In the genomic region with DNA sequence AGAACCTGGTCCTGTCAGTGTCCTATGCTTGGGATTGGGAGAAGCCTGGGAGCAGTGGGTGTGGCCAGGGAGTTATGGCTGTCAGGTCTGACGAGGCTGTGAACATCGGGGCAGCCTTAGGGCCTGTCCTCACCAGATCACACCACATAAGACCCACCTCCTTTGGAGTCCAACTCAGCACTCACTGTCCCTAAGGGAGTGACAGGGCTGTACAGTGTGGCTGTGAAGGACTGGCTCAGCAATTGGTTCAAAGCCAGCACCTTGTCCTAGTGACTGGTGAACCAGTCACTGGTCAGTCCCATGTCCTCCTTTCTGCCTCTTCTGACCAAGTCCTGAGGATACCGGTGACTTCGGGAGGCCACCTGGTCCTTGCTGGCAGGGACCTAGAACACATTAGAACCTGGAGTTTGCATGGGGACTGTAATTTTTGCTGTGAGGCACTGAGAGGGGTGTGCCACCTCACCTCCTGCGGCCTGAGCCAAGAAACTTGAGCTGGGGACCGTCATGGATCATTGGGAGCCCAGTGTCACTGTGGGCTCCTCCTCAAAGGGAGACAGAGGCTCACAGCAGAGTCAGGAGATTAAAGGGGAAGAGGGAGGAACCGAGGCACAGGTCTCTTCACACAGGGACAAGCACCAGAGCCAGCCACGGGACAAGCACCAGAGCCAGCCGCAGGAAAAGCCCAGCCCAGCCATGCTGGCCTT, we compare ENCODE assay signal across 9 mouse cellular contexts. TPM values are rescaled to one million over a fixed set of nuclear protein-coding genes. Genes with fewer than 3 reads are reported as not detected.
DNase-seq lines count a peak whose midpoint lies in the region; ATAC-seq and TF ChIP-seq lines count a peak whose summit lies in the region.
"Had no signal": no experiment of that assay in that cellular context is flagged by ENCODE, and none has a peak within 500 bp of the region (broad histone marks: within the 10 kb centered on the region; RNA-seq: fewer than 3 reads in every experiment).

No protein-coding gene starts in this region.

- ATAC-seq in embryonic facial prominence, embryonic 15.5 days (ENCODE audit: insufficient number of reproducible peaks, low FRiP score, low TSS enrichment, low read depth), result no peak
- no peak for ATAC-seq in liver, embryonic 13.5 days (ENCODE audit: low read depth)

- H3K4me3 ChIP-seq in kidney, adult 2 months (ENCODE audit: insufficient read depth, low read depth, low read length), result no peak overlapping the region
- peak overlapping the region; percentile 58 to 76 for H3K4me3 ChIP-seq in MEL (ENCODE audit: control insufficient read depth in 1 of 2, insufficient read depth in 1 of 2, low read depth in 2 of 2, low read length in 2 of 2)
- H3K4me3 ChIP-seq in embryonic facial prominence, embryonic 15.5 days (replicated peaks), result no peak overlapping the region
- H3K4me3 ChIP-seq in liver, embryonic 13.5 days (replicated peaks), result no peak overlapping the region
- H3K4me3 ChIP-seq: neural tube, embryonic 12.5 days had no signal

- TF ChIP-seq POLR2A in kidney, adult 2 months (IDR thresholded peaks at IDR 0.05; ENCODE audit: low read depth, low read length), result no peak
- no peak for TF ChIP-seq POLR2A in MEL (IDR thresholded peaks at IDR 0.05; ENCODE audit: control insufficient read depth in 1 of 2, insufficient read depth in 1 of 2, low read depth in 1 of 2, low read length in 2 of 2, poor library complexity in 1 of 2)

- no peaks in the 10 kb centered on the region for H3K36me3 ChIP-seq in kidney, adult 2 months (ENCODE audit: control insufficient read depth, insufficient read depth, low read length)
- H3K36me3 ChIP-seq in MEL (ENCODE audit: control insufficient read depth in 1 of 2, insufficient read depth in 2 of 2, low read length in 2 of 2), result peaks cover 0 to 23% of the 10 kb centered on the region in 2 experiments; a peak in 2 of 4 replicates
- H3K36me3 ChIP-seq in embryonic facial prominence, embryonic 15.5 days, result 0 out of 2 replicates have a peak, but pooled peaks cover 8% of the 10 kb centered on the region
- H3K36me3 ChIP-seq in liver, embryonic 13.5 days, result peaks cover 15% of the 10 kb centered on the region

- intact Hi-C loops in left cerebral cortex, postnatal 25 days (cut with DNase I), result loop anchor here (5.0 kb wide), 2 partner anchors 67 to 92 kb away; no protein-coding TSS in a partner anchor

- no peak for TF ChIP-seq RAD21 in MEL (IDR thresholded peaks at IDR 0.05; ENCODE audit: low read depth, low read length)

- 33% methylated on average over 9 of the region's 9 CpGs for WGBS in kidney, adult 2 months
- WGBS in embryonic facial prominence, embryonic 15.5 days, result 50% methylated on average over 9 of the region's 9 CpGs
- WGBS in liver, embryonic 13.5 days (ENCODE audit: insufficient replicate concordance), result 59% methylated on average over 9 of the region's 9 CpGs

- peak overlapping the region; percentile 84 for H3K27ac ChIP-seq in kidney, adult 2 months (ENCODE audit: insufficient read depth, low read depth, low read length)
- peak overlapping the region; percentile 96 for H3K27ac ChIP-seq in MEL (ENCODE audit: control insufficient read depth, low read depth, low read length)
- peak overlapping the region; percentile 99 for H3K27ac ChIP-seq in embryonic facial prominence, embryonic 15.5 days (replicated peaks)
- peak overlapping the region; percentile 100 for H3K27ac ChIP-seq in liver, embryonic 13.5 days
- H3K27ac ChIP-seq: neural tube, embryonic 12.5 days had no signal

- H3K27me3 ChIP-seq in kidney, adult 2 months (replicated peaks; ENCODE audit: control insufficient read depth, insufficient read depth, low read length), result no peaks in the 10 kb centered on the region
- H3K27me3 ChIP-seq in MEL (ENCODE audit: control insufficient read depth in 1 of 2, insufficient read depth in 2 of 2, low read length in 2 of 2), result no peaks in the 10 kb centered on the region
- no peaks in the 10 kb centered on the region for H3K27me3 ChIP-seq in embryonic facial prominence, embryonic 15.5 days
- no peaks in the 10 kb centered on the region for H3K27me3 ChIP-seq in liver, embryonic 13.5 days
- H3K27me3 ChIP-seq: neural tube, embryonic 12.5 days had no signal

- peak; percentile 56 for DNase-seq in kidney, adult 2 months
- no peak for DNase-seq in kidney, adult 8-10 months
- peak; percentile 61 for DNase-seq in MEL (ENCODE audit: low read depth, low spot score)
- no peak for DNase-seq in liver, embryonic 13.5 days
- DNase-seq in left cerebral cortex, postnatal 25 days (ENCODE audit: low spot score in 2 of 2), result no peak
- DNase-seq in urinary bladder, adult 18-20 months (ENCODE audit: low spot score in 2 of 2), result no peak
- no peak for DNase-seq in cerebellum, postnatal 10 days

- peaks cover 22% of the 10 kb centered on the region for H3K79me2 ChIP-seq in MEL (ENCODE audit: control insufficient read depth, insufficient read depth, low read length, poor library complexity)

- TF ChIP-seq CTCF in kidney, adult 2 months (conservative IDR thresholded peaks at IDR 0.05; ENCODE audit: insufficient read depth, insufficient read length, low read depth, low read length), result no peak
- TF ChIP-seq CTCF in MEL (IDR thresholded peaks at IDR 0.05 in 2 of 3, conservative IDR thresholded peaks at IDR 0.05 in 1 of 3; ENCODE audit: control insufficient read depth in 1 of 3, insufficient read depth in 1 of 3, low read depth in 2 of 3, low read length in 3 of 3, poor library complexity in 1 of 3, severe bottlenecking in 1 of 3), result no peak

- peak overlapping the region; percentile 53 for H3K9ac ChIP-seq in MEL (ENCODE audit: control insufficient read depth, low read depth, low read length, poor library complexity, severe bottlenecking)
- H3K9ac ChIP-seq in embryonic facial prominence, embryonic 15.5 days, result no peak overlapping the region
- H3K9ac ChIP-seq in liver, embryonic 13.5 days, result peak overlapping the region; percentile 94
- H3K9ac ChIP-seq: neural tube, embryonic 12.5 days had no signal

- no peak overlapping the region for H3K4me2 ChIP-seq in embryonic facial prominence, embryonic 15.5 days (replicated peaks)
- peak overlapping the region; percentile 98; the same call in 1 of the 2 replicates for H3K4me2 ChIP-seq in liver, embryonic 13.5 days
- H3K4me2 ChIP-seq: neural tube, embryonic 12.5 days had no signal

- H3K9me3 ChIP-seq in MEL (replicated peaks; ENCODE audit: insufficient read depth, low read length), result no peaks in the 10 kb centered on the region
- no peaks in the 10 kb centered on the region for H3K9me3 ChIP-seq in embryonic facial prominence, embryonic 15.5 days (replicated peaks)
- H3K9me3 ChIP-seq in liver, embryonic 13.5 days (replicated peaks), result no peaks in the 10 kb centered on the region
- H3K9me3 ChIP-seq: neural tube, embryonic 12.5 days had no signal

- H3K4me1 ChIP-seq in kidney, adult 2 months (ENCODE audit: control insufficient read depth, insufficient read depth, low read length), result peaks cover 31% of the 10 kb centered on the region
- H3K4me1 ChIP-seq in MEL (ENCODE audit: control insufficient read depth in 1 of 2, insufficient read depth in 2 of 2, low read length in 2 of 2), result peaks cover 14 to 30% of the 10 kb centered on the region in 2 experiments
- peaks cover 44% of the 10 kb centered on the region for H3K4me1 ChIP-seq in embryonic facial prominence, embryonic 15.5 days
- peaks cover 68% of the 10 kb centered on the region for H3K4me1 ChIP-seq in liver, embryonic 13.5 days (replicated peaks)

- TF ChIP-seq EP300 in MEL (IDR thresholded peaks at IDR 0.05; ENCODE audit: low read depth in 1 of 2, low read length in 2 of 2), result no peak

RNA-seq across cellular contexts. Expression of a gene that starts 1.8 kb away (rescaled TPM):
- 163 and 210 TPM in 2 replicates for polyA plus RNA-seq in kidney, adult 2 months (2012; rRNA removed)
- 68.6 and 87.1 TPM in 2 replicates for total RNA-seq in MEL (2012; rRNA removed)
- 100 to 1,000 TPM in 1 of 2 experiments, 10 to 100 TPM in 1; 47.4 to 184 TPM for polyA plus RNA-seq in MEL (2012; ENCODE audit: insufficient read depth in 1 of 2, insufficient read length in 2 of 2, low read depth in 1 of 2, low replicate concordance in 2 of 2, missing spikeins in 1 of 2)
- 99.0 and 105 TPM in 2 replicates for polyA plus RNA-seq in embryonic facial prominence, embryonic 15.5 days (2015; fragmentation: Nextera tagmentation; extraction: Ambion mirVana)
- polyA plus RNA-seq in liver, embryonic 13.5 days (2015; fragmentation: Nextera tagmentation; extraction: Ambion mirVana), result 71.4 and 73.8 TPM in 2 replicates
- 10 to 100 TPM; 35.3 to 44.0 TPM for total RNA-seq in left cerebral cortex, postnatal 25 days (2021)

RNA-seq across cellular contexts. Expression of a gene that starts 22.1 kb away (rescaled TPM):
- polyA plus RNA-seq in kidney, adult 2 months (2012; rRNA removed), result 14.3 and 19.5 TPM in 2 replicates
- total RNA-seq in MEL (2012; rRNA removed), result 38.3 and 38.7 TPM in 2 replicates
- polyA plus RNA-seq in MEL (2012; ENCODE audit: insufficient read depth in 1 of 2, insufficient read length in 2 of 2, low read depth in 1 of 2, low replicate concordance in 2 of 2, missing spikeins in 1 of 2), result 10 to 100 TPM in 1 of 2 experiments, not detected in 1; 63.4 TPM
- 48.2 and 51.8 TPM in 2 replicates for polyA plus RNA-seq in embryonic facial prominence, embryonic 15.5 days (2015; fragmentation: Nextera tagmentation; extraction: Ambion mirVana)
- polyA plus RNA-seq in liver, embryonic 13.5 days (2015; fragmentation: Nextera tagmentation; extraction: Ambion mirVana), result 31.6 and 38.5 TPM in 2 replicates
- total RNA-seq in left cerebral cortex, postnatal 25 days (2021), result 10 to 100 TPM; 13.4 to 15.8 TPM

RNA-seq across cellular contexts. Expression of a gene that starts 22.3 kb away (rescaled TPM):
- 36.8 and 39.5 TPM in 2 replicates for polyA plus RNA-seq in kidney, adult 2 months (2012; rRNA removed)
- total RNA-seq in MEL (2012; rRNA removed), result 1.0 and 1.5 TPM in 2 replicates
- polyA plus RNA-seq in MEL (2012; ENCODE audit: insufficient read depth in 1 of 2, insufficient read length in 2 of 2, low read depth in 1 of 2, low replicate concordance in 2 of 2, missing spikeins in 1 of 2), result 1 to 10 TPM in 1 of 2 experiments, not detected in 1; 3.8 TPM
- polyA plus RNA-seq in embryonic facial prominence, embryonic 15.5 days (2015; fragmentation: Nextera tagmentation; extraction: Ambion mirVana), result 27.0 and 28.0 TPM in 2 replicates
- polyA plus RNA-seq in liver, embryonic 13.5 days (2015; fragmentation: Nextera tagmentation; extraction: Ambion mirVana), result 6.1 and 7.5 TPM in 2 replicates
- 10 to 100 TPM; 35.9 to 42.5 TPM for total RNA-seq in left cerebral cortex, postnatal 25 days (2021)

RNA-seq across cellular contexts. Expression of a gene that starts 22.8 kb away (rescaled TPM):
- 77.7 and 80.7 TPM in 2 replicates for polyA plus RNA-seq in kidney, adult 2 months (2012; rRNA removed)
- 35.4 and 43.1 TPM in 2 replicates for total RNA-seq in MEL (2012; rRNA removed)
- polyA plus RNA-seq in MEL (2012; ENCODE audit: insufficient read depth in 1 of 2, insufficient read length in 2 of 2, low read depth in 1 of 2, low replicate concordance in 2 of 2, missing spikeins in 1 of 2), result 10 to 100 TPM in 1 of 2 experiments, not detected in 1; 81.8 TPM
- polyA plus RNA-seq in embryonic facial prominence, embryonic 15.5 days (2015; fragmentation: Nextera tagmentation; extraction: Ambion mirVana), result 82.2 and 82.7 TPM in 2 replicates
- polyA plus RNA-seq in liver, embryonic 13.5 days (2015; fragmentation: Nextera tagmentation; extraction: Ambion mirVana), result 11.5 and 12.7 TPM in 2 replicates
- total RNA-seq in left cerebral cortex, postnatal 25 days (2021), result 10 to 100 TPM; 91.7 to 92.7 TPM

RNA-seq across cellular contexts. Expression of a gene that starts 57.1 kb away (rescaled TPM):
- polyA plus RNA-seq in kidney, adult 2 months (2012; rRNA removed), result 166 and 193 TPM in 2 replicates
- 125 and 132 TPM in 2 replicates for total RNA-seq in MEL (2012; rRNA removed)
- 100 to 1,000 TPM in 1 of 2 experiments, not detected in 1; 231 TPM for polyA plus RNA-seq in MEL (2012; ENCODE audit: insufficient read depth in 1 of 2, insufficient read length in 2 of 2, low read depth in 1 of 2, low replicate concordance in 2 of 2, missing spikeins in 1 of 2)
- polyA plus RNA-seq in embryonic facial prominence, embryonic 15.5 days (2015; fragmentation: Nextera tagmentation; extraction: Ambion mirVana), result 172 and 190 TPM in 2 replicates
- 46.0 and 51.1 TPM in 2 replicates for polyA plus RNA-seq in liver, embryonic 13.5 days (2015; fragmentation: Nextera tagmentation; extraction: Ambion mirVana)
- 100 to 1,000 TPM; 222 to 247 TPM for total RNA-seq in left cerebral cortex, postnatal 25 days (2021)

Comparison
In these comparisons a context has a peak if more than half of its experiments do, and no peak if none do; other contexts are left out.
1. DNase-seq: peak in kidney, adult 2 months (single experiment) and MEL (single experiment); none in kidney, adult 8-10 months (0 of 2), liver, embryonic 13.5 days (single experiment), left cerebral cortex, postnatal 25 days (0 of 2), urinary bladder, adult 18-20 months (0 of 2) and cerebellum, postnatal 10 days (0 of 2).
2. H3K4me3 ChIP-seq: peak in MEL (2 of 2); none in kidney, adult 2 months (single experiment), embryonic facial prominence, embryonic 15.5 days (single experiment) and liver, embryonic 13.5 days (single experiment).
3. Peak in every context shown above with its lines, with median percentiles within 50 percentile points of each other: H3K27ac ChIP-seq.